Mouse (Mus musculus) testis, postnatal 14 days (tissue): ENCODE data around the gene Mtcp1.

Source experiments
- DNase-seq: peaks from one replicate; pipeline ENCODE4 v3.0.0; 2021; ENCODE audit warnings: low spot score

Gene Mtcp1

DNA sequence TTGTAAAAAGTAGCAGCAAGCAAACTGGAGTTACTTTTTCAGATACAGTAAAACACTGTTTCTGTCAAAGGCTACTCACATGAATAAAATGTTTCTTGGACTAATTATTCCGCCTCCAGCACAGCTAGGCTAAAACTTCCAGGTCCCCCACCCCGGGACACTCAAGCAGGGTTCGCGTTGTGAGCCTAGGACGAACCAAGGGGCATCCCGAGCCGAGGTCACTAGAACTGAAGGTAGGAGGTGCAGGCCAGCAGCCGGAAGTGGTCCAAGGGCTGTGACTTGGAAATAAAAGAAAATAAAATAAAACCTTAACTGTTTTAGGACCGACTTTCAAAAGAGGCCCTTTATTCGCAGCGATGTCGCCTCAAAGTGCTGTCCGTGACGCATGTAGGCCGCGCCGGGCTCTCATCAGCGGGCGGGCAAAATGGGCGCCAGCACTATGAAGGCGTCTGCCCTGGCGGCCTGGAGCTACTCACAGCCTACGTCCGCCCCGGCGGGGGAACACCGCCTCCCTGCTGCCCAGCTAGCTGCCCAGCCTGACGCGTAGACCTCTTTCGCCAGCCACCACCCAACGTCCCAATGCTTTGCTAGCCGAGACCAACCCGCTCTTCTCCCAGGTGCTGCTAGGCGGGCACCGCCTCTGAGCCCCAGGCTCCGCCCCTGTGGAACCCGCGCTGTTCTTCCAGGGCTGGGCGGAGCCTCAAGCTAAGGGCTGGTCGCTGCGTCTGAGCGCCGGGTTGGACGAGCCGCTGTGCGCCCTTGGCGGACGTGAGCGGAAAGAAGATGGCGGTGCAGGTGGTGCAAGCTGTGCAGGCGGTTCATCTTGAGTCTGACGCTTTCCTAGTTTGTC is at the start of gene Mtcp1, which contains the start of the genes Cmc4 and Brcc3:
TSS of gene Mtcp1 (minus strand) at position 653 of the 850 bp plus-strand sequence.
TSS of gene Cmc4 (minus strand) at position 649 of the 850 bp plus-strand sequence.
TSS of gene Brcc3 (plus strand) at position 693 of the 850 bp plus-strand sequence.
- DNase-seq, result peak; percentile 88

DNA sequence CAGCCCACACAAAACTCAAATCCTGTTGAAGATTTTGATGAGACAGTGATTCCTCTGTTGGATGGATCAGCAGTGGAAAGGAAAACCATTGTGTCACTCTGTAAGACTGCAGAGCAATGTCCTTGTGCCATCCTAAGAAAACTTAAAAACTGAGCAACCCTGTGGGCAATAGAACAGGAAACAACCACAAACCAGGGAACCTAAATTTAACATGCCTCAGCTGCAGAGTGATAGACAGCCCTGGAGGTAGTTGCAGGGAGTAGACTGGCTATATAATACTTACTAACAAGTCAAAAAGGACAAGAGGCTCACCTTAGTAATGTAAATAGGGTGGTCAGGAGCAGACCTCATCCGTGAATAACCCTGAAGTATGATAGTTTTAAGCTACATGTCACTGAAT is 38.2 kb upstream of the Mtcp1 start:
- DNase-seq, result no peak

DNA sequence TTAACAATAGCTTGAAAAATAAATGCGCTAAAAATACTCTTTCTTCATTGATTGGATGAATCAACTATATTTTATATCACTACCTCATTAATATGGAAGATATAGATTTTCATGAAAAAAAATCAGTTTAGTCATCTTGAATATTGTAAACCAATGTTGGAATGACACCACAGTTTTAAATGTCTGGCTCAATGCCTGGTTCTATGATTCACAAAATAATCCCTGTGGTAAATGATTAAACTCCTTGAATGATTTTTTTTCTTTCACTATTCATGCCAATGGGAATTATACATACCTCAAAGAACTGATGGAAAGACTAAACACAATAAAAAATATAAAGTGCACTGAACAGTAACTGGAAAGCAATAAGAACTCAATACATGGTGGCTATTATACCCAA is 6.7 kb downstream of the Mtcp1 start:
- no peak for DNase-seq

DNA sequence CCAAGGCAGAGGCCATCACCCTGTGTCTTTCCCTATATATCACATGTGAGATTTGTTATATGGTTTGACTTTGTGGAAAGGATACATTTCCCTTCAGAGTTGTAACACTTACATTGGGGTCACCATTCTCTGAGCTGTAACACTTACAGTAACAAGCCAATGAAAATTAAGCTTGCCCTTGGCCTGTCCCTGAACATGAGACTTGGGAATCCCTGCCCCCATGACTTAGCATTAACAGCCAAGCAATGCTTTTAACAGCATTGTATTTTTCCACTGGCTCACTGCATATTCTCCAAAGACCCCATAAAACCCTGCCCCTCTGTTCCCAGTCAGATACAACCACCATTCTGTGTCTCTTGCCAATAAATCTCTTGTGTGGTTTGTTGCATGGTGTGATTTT is 13.0 kb downstream of the Mtcp1 start:
- no peak for DNase-seq

DNA sequence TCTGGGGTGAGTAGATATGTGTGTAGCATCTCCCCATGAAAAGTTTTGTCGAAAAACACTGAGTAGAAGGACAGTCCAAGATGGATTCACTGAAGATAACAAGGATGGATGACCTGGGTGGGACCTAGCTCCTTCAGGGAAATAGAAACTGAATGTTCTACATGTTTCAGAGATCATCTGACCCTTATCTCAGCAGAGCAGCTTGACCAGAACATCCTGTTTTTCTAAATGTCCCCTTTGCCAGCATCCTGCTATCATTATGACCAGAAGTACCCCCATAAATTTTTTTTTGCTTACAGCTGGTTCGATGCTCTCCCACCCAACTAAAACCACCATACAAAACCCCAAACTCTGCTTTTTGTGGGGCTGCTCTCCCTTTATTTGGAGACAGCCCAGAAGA is 13.7 kb downstream of the Mtcp1 start:
- DNase-seq, result no peak

DNA sequence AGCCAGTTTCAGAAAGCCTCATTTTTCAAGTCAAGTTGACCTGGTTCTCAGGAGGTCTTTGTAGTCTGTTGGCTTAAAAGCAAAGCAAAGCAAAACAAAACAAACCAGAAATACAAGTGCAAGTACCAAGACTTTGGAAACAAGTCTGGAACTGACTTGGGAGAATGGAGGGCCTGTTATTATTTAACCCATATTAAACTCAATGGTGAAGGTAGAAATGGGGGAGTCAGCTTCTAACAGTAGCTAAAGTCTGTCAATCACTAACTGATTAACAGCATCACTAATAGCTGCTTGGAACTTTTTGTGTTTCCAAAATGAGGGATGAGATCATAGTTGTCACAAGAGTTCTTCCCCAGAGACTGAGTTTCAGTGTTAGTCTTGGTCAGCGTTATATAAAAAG is 16.9 kb downstream of the Mtcp1 start:
- no peak for DNase-seq

DNA sequence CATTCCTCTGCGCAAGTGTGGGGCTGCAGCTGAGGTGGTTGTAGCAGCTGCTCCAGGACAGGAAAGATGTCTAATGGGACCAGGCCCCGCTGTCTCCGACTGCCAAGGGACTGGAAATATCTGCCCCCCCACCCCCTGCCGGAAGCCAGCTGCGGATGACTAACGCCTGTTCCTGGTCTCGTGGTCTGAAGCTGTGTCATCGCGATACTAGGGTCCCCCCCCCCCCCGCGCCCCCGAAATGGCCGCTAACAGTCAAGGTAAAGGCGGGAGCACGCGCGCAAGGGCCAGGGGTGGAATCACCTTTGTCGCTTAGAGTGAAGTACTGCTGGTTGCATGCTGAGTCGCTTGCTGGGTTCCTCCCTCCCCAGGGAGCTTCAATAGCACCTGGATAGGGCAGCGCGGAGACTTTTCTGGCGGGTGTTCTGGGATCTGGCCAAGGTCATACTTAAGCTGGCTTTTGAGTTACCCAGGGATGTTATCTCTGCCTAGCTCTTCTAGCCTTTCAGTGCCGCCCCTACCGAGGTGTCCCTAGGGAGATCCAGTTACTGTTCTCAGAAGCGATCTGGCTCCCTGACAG is 34.1 kb downstream of the Mtcp1 start, which contains the start of the genes Fundc2 and F8:
TSS of gene Fundc2 (plus strand) at position 205 of the 577 bp plus-strand sequence.
TSS of gene F8 (minus strand) at position 421 of the 577 bp plus-strand sequence.
- DNase-seq, result peak; percentile 81

DNA sequence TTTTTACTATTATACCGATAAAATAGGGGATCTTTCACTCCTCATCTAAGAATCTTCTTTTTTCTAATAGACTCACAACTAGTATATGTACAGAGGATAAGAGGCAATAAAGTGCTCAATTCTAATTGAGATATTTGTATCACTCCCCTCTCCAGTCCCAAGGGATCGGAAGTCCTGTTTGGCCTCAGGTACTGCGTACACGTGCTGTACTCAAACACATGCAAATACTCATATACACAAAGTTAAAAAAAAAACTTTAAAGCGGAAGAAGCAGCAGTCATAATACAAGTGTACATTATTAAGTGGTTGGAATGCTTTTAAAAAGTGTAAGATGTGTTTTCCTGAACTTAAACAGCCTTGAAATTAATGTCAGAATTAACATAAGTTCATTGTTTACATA is 34.7 kb downstream of the Mtcp1 start:
- no peak for DNase-seq

DNA sequence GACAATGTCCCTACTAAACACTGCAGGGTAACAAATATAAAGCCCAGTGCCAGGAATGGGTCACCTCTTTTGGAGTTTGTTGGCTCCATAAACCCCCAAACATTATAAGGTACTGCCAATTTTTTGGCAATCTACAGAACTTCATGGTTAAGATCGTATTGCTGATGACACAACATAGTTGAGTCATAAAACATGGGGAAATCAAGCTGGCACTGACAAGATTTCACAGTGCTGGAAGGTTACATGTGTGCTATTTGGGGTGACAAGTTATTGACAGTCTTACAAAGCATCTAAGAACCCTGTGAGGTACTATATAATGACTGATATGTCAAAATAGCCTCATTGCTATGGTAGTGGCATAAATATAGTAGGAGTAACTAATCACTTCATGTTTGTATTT is 35.2 kb downstream of the Mtcp1 start:
- no peak for DNase-seq

DNA sequence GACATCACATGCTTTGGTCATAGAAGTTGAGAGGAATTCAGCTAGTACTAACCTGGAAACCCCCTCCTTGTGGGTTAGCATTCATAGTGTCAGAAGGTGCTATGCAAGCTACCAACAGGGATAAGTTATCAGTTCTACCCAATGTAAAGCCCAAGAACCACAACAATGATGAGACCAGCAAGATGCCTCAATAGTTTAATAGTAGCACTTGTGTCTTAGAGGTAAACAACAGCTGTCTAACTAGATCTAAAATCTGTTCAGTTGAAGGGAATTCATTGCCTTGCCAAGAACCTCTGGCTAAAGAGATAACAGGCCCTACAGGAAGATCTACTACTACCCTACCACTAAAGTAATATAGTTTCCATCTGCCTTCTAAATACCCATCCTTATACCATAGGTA is 39.6 kb downstream of the Mtcp1 start:
- no peak for DNase-seq

DNA sequence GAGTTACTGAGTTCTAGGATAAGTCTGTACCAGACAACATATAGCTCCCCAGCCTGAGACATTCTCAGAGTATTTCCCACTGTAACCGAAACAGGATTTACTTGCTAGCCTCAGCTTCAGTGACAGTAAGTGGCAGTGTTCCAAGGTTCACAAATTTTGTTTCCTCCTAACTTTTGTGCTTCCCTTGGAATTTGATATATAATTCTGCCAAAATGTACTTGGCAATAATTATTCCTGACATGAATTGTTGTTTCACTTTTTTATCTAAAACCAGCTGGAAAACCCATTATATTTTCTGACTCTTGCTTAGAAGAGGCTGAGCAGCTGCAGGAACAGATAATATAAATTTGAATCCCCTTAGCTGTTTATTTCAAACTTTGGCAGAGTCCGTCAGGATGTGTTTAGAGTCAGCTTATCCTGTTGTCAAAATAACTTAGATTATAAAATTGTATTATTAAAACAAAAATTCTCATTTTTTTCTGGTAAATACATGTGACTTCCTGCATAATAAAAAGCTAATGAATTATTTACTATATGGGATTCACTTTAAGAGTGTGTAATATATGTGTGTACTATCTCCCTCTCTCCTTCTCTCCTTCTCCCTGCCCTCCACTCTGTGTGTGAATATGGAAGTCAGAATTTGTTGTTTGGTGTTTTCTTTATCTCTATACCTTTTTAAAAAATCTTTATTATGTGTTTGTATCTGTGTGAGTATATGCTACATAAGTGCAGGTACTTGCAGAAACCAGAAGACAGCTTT is 43.5 kb downstream of the Mtcp1 start:
- no peak for DNase-seq

DNA sequence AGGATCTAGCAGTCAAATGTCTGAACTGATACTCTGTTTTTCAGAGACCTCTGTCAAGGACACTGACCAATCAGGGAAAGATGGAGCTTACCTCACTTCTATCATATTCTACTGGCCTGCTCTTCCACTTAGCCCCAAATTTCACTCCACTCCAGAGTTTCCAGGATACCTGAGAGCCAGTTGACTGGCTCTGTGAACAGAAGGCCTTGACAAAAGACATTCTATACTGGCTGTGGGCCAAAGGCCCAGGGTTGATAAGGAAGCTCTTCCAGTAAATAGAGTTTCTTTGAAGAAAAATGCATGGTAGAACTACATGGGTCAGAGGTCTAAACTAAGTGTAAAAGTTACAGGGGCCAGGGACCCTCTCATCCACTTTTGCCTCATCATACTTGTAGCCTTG is 46.2 kb downstream of the Mtcp1 start:
- DNase-seq, result peak; percentile 24
